Mouse (Mus musculus) midbrain, embryonic 11.5 days (tissue): ENCODE results near the gene Fam184b. TPM values are rescaled to one million over a fixed set of nuclear protein-coding genes. Genes with fewer than 3 reads are reported as not detected.

Source experiments
- ATAC-seq: fragments of 200-750 bp; cut with Nextera tagmentation; 2 replicates; pipeline ENCODE4 v1.8.0; 2017; ENCODE audit warnings: moderate TSS enrichment, moderate library complexity; ENCODE audit not compliant: low FRiP score
- DNase-seq: peaks from one replicate; pipeline ENCODE4 v3.0.0; 2015; ENCODE audit warnings: low spot score; ENCODE audit errors: missing footprints
- H3K27ac ChIP-seq: fragments of 300-500 bp; sonication (generic); 2 replicates; pipeline ENCODE4 v1.5.1; 2014; ENCODE audit warnings: low read depth, low read length
- H3K27me3 ChIP-seq: fragments of 300-500 bp; sonication (generic); 2 replicates; pipeline ENCODE4 v1.6.1; 2014; ENCODE audit warnings: mild to moderate bottlenecking, low read length, moderate library complexity, mixed read lengths; ENCODE audit not compliant: control insufficient read depth, insufficient read depth
- H3K36me3 ChIP-seq: fragments of 300-500 bp; sonication (generic); 2 replicates; pipeline ENCODE4 v1.6.1; 2014; ENCODE audit warnings: mild to moderate bottlenecking, low read length, moderate library complexity, mixed read lengths; ENCODE audit not compliant: control insufficient read depth, insufficient read depth
- H3K4me1 ChIP-seq: fragments of 300-500 bp; sonication (generic); 2 replicates; pipeline ENCODE4 v1.6.1; 2014; ENCODE audit warnings: low read length; ENCODE audit not compliant: control insufficient read depth, insufficient read depth
- H3K4me2 ChIP-seq: fragments of 300-500 bp; sonication (generic); 2 replicates; pipeline ENCODE4 v1.6.1; 2014; ENCODE audit warnings: mild to moderate bottlenecking, moderate library complexity
- H3K4me3 ChIP-seq: fragments of 300-500 bp; sonication (generic); 2 replicates; pipeline ENCODE4 v1.5.1; 2014; ENCODE audit warnings: low read depth, low read length
- H3K9ac ChIP-seq: fragments of 300-500 bp; sonication (generic); 2 replicates; pipeline ENCODE4 v1.6.1; 2014; ENCODE audit warnings: low read length
- H3K9me3 ChIP-seq: fragments of 300-500 bp; sonication (generic); 2 replicates; pipeline ENCODE4 v1.6.1; 2016; ENCODE audit warnings: low read length; ENCODE audit not compliant: control insufficient read depth
- WGBS: fragments of 180-500 bp; shearing (Covaris S2); extraction: QIAGEN DNeasy Blood & Tissue Kit; methylation state at CpG from one replicate; pipeline ENCODE4 v1.1.7; 2014; 5-methylcytosine and 5-hydroxymethylcytosine counted together
- polyA plus RNA-seq: library from polyadenylated mRNA; unstranded; fragments of >200 nt; fragmentation: Nextera tagmentation; extraction: Ambion mirVana; gene quantifications from 2 replicates; pipeline ENCODE4 v1.2.1, GENCODE M21; 2014

Gene Fam184b
- polyA plus RNA-seq, 1 experiment from 2014 or later, result 0.55 TPM

DNA sequence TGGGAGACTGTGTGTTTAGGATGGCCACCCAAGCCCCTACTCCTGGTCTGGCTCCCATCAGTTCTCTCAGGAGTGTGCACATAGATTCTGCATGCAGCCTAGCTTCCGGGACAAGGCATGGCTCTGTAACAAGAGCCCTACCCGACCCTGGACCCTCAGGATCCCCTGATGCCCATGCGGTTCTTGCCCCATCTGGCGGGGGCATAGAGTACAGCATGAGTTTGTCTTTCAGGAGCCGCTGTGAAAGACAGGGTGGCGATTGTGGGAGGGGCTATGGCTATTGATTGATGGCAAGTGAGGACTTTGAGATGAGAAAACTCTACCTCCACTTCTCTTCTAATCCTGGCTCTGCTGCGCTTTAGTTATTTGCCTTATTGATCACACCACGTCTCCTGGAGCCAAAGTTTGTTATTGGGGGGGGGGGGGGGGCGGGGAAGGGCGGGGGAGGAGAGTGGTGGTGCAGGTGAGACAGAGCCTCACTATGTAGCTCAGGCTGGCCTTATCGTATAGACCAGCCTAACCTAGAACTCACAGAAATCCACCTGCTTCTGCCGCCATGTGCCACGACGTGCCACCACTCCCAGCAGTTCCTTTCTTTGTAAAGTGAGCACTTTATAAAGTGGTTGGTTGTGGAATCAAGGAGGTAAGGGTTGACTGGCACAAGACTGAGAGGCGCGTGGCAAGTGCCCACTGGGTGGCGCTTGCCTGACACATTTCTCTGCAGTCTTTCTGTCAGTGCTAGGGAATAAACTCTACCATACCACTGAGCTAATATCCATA is 104.9 kb downstream of the Fam184b start:
- peak; percentile 92 for DNase-seq
- H3K27me3 ChIP-seq, result no peaks in the 10 kb centered on the region
- no peak overlapping the region for H3K27ac ChIP-seq
- 0 out of 2 replicates have a peak, but pooled peaks cover 2% of the 10 kb centered on the region for H3K36me3 ChIP-seq
- no peaks in the 10 kb centered on the region for H3K9me3 ChIP-seq
- ATAC-seq, result peak; percentile 87
- H3K9ac ChIP-seq, result no peak overlapping the region
- no peak overlapping the region for H3K4me3 ChIP-seq
- WGBS, result 8% methylated on average over 17 of the region's 17 CpGs
- H3K4me2 ChIP-seq, result peak overlapping the region; percentile 13; the same call in 1 of the 2 replicates
- no peaks in the 10 kb centered on the region for H3K4me1 ChIP-seq

GRCm38 (mm10) chr5:45529696-45530095 is 109.7 kb downstream of the Fam184b start:
- 87% methylated on average over 3 of the region's 3 CpGs for WGBS
- peaks cover 8% of the 10 kb centered on the region for H3K36me3 ChIP-seq
- no peak overlapping the region for H3K4me3 ChIP-seq
- H3K9ac ChIP-seq, result no peak overlapping the region
- no peaks in the 10 kb centered on the region for H3K9me3 ChIP-seq
- DNase-seq (no peak), ATAC-seq (no peak)
- no peaks in the 10 kb centered on the region for H3K27me3 ChIP-seq
- no peaks in the 10 kb centered on the region for H3K4me1 ChIP-seq
- H3K27ac ChIP-seq, result no peak overlapping the region
- H3K4me2 ChIP-seq, result no peak overlapping the region

DNA sequence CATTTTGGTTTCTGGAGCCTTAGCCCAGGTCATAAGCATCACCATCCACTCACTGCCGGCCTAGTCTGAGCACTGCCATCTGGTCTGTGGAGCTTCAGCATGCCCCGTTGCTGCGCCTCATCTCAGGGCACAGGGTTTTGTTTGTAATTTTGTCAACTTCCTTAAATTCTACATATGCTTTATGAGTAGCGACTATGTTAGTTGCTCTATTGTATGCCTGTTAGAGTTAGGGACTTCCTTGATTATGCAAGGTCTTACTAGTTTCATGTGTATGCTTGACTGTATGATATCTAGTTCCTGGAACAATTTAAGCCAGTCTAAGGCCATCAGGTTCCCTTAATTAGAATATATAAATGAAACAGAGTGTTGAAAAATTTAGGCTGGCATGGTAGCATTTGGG is 113.1 kb downstream of the Fam184b start:
- WGBS, result 95% methylated on average over 4 of the region's 4 CpGs
- Histone ChIP-seq H3K27ac (no peak overlapping the region), H3K4me2 (no peak overlapping the region), H3K9ac (no peak overlapping the region), H3K27me3 (no peaks in the 10 kb centered on the region), H3K36me3 (peaks cover 5% of the 10 kb centered on the region), H3K9me3 (no peaks in the 10 kb centered on the region), H3K4me1 (peaks cover 4% of the 10 kb centered on the region), H3K4me3 (no peak overlapping the region)
- no peak for ATAC-seq
- DNase-seq, result no peak

- 93% methylated on average over 10 of the region's 10 CpGs for WGBS
- Histone ChIP-seq H3K9ac (no peak overlapping the region), H3K27me3 (no peaks in the 10 kb centered on the region), H3K36me3 (peaks cover 5% of the 10 kb centered on the region), H3K4me2 (no peak overlapping the region), H3K27ac (no peak overlapping the region), H3K4me3 (no peak overlapping the region), H3K9me3 (no peaks in the 10 kb centered on the region), H3K4me1 (peaks cover 10% of the 10 kb centered on the region)
- DNase-seq (no peak), ATAC-seq (no peak)
Measured at GRCm38 (mm10) chr5:45525101-45525500, 114.3 kb downstream of the Fam184b start.

DNA sequence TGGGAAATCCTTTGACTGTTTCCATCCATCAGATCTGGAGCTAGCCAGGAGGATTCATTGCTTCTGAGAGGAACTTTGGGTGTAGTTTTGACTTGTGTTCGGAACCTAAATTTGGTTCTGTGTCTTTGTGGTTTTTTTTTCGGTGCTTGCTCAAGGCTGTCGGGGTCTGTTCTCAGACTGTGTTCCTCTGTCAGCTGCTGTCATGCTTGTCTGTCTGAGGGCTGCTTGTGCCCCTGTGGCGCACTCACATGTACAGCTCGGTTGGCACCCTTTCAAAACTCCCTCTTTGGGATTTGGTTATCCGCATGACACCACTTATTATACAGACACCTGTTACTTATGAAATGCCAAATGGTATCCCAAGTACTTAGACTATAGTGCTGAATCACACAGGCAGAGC is 117.8 kb downstream of the Fam184b start:
- no peaks in the 10 kb centered on the region for H3K27me3 ChIP-seq
- H3K4me2 ChIP-seq, result peak overlapping the region; percentile 92
- H3K9ac ChIP-seq, result no peak overlapping the region
- DNase-seq (no peak), ATAC-seq (no peak)
- H3K4me3 ChIP-seq, result peak overlapping the region; percentile 77; the same call in 1 of the 2 replicates
- peaks cover 13% of the 10 kb centered on the region for H3K4me1 ChIP-seq
- H3K9me3 ChIP-seq, result no peaks in the 10 kb centered on the region
- no peaks in the 10 kb centered on the region; the same call in 1 of the 2 replicates for H3K36me3 ChIP-seq
- H3K27ac ChIP-seq, result no peak overlapping the region
- WGBS, result 94% methylated on average over 6 of the region's 6 CpGs

DNA sequence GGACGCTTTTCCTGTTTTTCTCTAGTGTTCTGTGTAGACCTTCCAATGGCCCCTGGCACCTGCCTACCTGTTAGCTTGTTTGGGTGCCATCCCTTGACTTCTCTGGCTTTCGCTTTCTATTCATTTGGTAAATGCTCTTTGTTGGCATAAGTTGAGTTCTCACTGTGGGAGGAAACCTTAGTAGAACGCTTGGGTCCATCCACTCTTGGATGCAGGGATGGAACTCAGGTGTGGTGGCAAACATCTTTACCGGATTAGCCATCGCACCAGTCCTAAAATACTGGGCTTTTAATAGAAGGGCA is 118.7 kb downstream of the Fam184b start:
- peaks cover 13% of the 10 kb centered on the region for H3K4me1 ChIP-seq
- 5% methylated on average over 5 of the region's 5 CpGs for WGBS
- no peak overlapping the region for H3K27ac ChIP-seq
- H3K9ac ChIP-seq, result peak overlapping the region; percentile 91
- no peak for DNase-seq
- H3K4me3 ChIP-seq, result peak overlapping the region; percentile 77
- no peaks in the 10 kb centered on the region; the same call in 1 of the 2 replicates for H3K36me3 ChIP-seq
- H3K4me2 ChIP-seq, result peak overlapping the region; percentile 92
- no peak for ATAC-seq
- no peaks in the 10 kb centered on the region for H3K9me3 ChIP-seq
- H3K27me3 ChIP-seq, result no peaks in the 10 kb centered on the region

DNA sequence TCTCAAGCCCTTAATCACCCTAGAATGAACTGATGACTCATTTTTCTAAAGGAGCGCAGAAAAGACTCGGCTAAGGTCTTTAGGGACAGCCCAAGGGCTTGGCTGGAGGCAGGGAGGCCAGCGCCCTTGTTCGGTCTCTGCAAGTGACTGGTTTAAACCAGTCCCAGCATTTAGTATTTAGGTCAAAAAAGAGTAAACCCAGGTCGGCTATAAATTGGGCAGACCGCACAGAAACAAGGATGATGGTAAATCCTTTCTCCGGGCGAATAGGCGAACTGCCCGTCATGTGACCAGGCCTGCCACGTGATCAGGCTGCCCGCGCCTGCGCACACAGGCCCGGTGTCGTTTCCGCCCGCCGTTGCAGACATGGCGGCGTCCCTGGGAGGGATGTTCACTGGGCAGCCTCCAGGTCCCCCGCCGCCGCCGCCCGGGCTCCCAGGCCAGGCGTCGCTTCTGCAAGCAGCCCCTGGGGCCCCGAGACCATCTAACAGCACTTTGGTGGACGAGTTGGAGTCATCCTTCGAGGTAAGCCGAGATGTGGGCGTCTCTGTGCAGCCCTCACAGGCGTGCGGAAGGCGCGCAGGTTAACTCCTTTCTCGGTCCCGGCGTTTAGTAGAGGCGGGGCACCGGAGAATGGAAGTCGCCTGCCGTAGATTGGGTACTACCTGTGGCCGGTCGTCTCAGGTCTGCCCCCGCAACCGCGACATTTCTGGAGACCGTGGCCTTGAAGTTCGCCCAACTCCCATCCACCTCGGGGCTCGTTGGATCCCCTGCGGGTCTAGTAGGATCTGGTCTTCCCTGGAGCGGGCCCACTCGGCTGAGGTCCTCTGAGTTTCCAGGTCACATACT is 119.2 kb downstream of the Fam184b start, which contains the start of gene Med28:
TSS of gene Med28 (plus strand) at position 270 of the 849 bp plus-strand sequence.
- Histone ChIP-seq H3K4me1 (peaks cover 13% of the 10 kb centered on the region), H3K27me3 (no peaks in the 10 kb centered on the region), H3K9me3 (no peaks in the 10 kb centered on the region), H3K9ac (peak within 1 kb of the TSS; percentile 91), H3K36me3 (no peaks in the 10 kb centered on the region; the same call in 1 of the 2 replicates), H3K27ac (peak within 1 kb of the TSS; percentile 41; the same call in 1 of the 2 replicates), H3K4me2 (peak within 1 kb of the TSS; percentile 92), H3K4me3 (peak within 1 kb of the TSS; percentile 77)
- 3% methylated on average over 56 of the region's 56 CpGs for WGBS
- ATAC-seq (peak; percentile 98), DNase-seq (peak; percentile 100)

- H3K9ac ChIP-seq, result no peak overlapping the region
- 89% methylated on average over 10 of the region's 10 CpGs for WGBS
- no peaks in the 10 kb centered on the region for H3K27me3 ChIP-seq
- H3K9me3 ChIP-seq, result no peaks in the 10 kb centered on the region
- no peak overlapping the region for H3K27ac ChIP-seq
- DNase-seq (no peak), ATAC-seq (no peak)
- H3K4me1 ChIP-seq, result 0 out of 2 replicates have a peak, but pooled peaks cover 2% of the 10 kb centered on the region
- H3K4me3 ChIP-seq, result no peak overlapping the region
- H3K4me2 ChIP-seq, result no peak overlapping the region
- no peaks in the 10 kb centered on the region for H3K36me3 ChIP-seq
Measured at GRCm38 (mm10) chr5:45515151-45515743, 124.2 kb downstream of the Fam184b start.
